Mouse (Mus musculus) MEL (cell line): ENCODE measurements at regions not wholly inside any gene's neighbourhood (a gene's known extent, or its start where the extent isn't known, plus 50 kb on each side); places are given as distances from the start of the nearest gene placed in this dataset.

Experiments
- CHD1 ChIP-seq: IDR thresholded peaks from 2 replicates; pipeline ENCODE4 v1.6.1; 2012; ENCODE audit warnings: low read depth, mild to moderate bottlenecking, inconsistent platforms, low read length, improper control_type of control experiment
- CTCF ChIP-seq, 3 experiments: IDR thresholded peaks in 2 of 3; conservative IDR thresholded peaks in 1 of 3; 2 replicates each; pipeline ENCODE4 v1.5.1; 2011 to 2012; ENCODE audit warnings: low read length in 3 of 3, low read depth in 2 of 3, mild to moderate bottlenecking in 2 of 3, improper control_type of control experiment in 1 of 3, inconsistent platforms in 1 of 3, mixed read lengths in 1 of 3, moderate library complexity in 1 of 3; ENCODE audit not compliant: control insufficient read depth in 1 of 3, insufficient read depth in 1 of 3, poor library complexity in 1 of 3, severe bottlenecking in 1 of 3
- POLR2A ChIP-seq, 2 experiments: IDR thresholded peaks; 2 replicates each; pipeline ENCODE4 v1.6.1; 2011 to 2012; ENCODE audit warnings: low read length in 2 of 2, mild to moderate bottlenecking in 2 of 2, control low read depth in 1 of 2, improper control_type of control experiment in 1 of 2, low read depth in 1 of 2, moderate library complexity in 1 of 2; ENCODE audit not compliant: control insufficient read depth in 1 of 2, insufficient read depth in 1 of 2, poor library complexity in 1 of 2
- POLR2AphosphoS2 ChIP-seq: IDR thresholded peaks from 2 replicates; pipeline ENCODE4 v1.6.1; 2011; ENCODE audit warnings: low read length, improper control_type of control experiment
- TAL1 ChIP-seq: IDR thresholded peaks from 2 replicates; pipeline ENCODE4 v1.6.1; 2012; ENCODE audit warnings: mild to moderate bottlenecking, inconsistent platforms, low read length, moderate library complexity, mixed read lengths
- TCF12 ChIP-seq: IDR thresholded peaks from 2 replicates; pipeline ENCODE4 v1.6.1; 2014; ENCODE audit warnings: low read depth, mild to moderate bottlenecking, inconsistent platforms, low read length, improper control_type of control experiment, moderate library complexity
- USF1 ChIP-seq: IDR thresholded peaks from 2 replicates; pipeline ENCODE4 v1.6.1; 2014; ENCODE audit warnings: low read depth, mild to moderate bottlenecking, inconsistent platforms, low read length, improper control_type of control experiment, moderate library complexity

DNA sequence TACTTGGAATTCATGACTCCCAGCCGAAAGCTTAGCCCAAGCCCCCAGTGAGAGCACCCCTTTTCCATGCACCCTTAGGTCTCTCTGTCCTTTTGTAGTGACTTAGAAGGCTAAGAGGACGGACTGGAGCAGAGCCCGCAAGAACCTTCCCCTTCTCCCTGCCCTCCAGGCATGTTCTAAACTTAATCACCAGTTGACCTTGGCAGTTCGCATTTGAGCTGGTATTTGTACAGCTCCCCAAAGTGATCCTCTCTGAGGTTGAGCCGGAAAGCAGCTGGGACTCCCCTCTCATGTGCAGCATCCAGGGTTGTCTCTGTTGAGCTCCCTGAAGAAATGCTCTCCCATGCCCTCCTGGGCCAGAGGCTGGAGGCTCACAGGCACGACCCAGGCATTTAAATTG, 343.2 kb downstream of the Zfp706 start:
- TF ChIP-seq POLR2A (IDR thresholded peaks at IDR 0.05; ENCODE audit: control insufficient read depth in 1 of 2, insufficient read depth in 1 of 2, low read depth in 1 of 2, low read length in 2 of 2, poor library complexity in 1 of 2): no peak
- no peak for TF ChIP-seq TCF12
- no peak for TF ChIP-seq TAL1
- no peak for TF ChIP-seq POLR2AphosphoS2
- no peak for TF ChIP-seq CHD1
- TF ChIP-seq CTCF (IDR thresholded peaks at IDR 0.05 in 2 of 3, conservative IDR thresholded peaks at IDR 0.05 in 1 of 3; ENCODE audit: control insufficient read depth in 1 of 3, insufficient read depth in 1 of 3, low read depth in 2 of 3, low read length in 3 of 3, poor library complexity in 1 of 3, severe bottlenecking in 1 of 3): no peak
- no peak for TF ChIP-seq USF1
